Mouse (Mus musculus): ENCODE data around the gene Kcna10. TPM values are rescaled to one million over a fixed set of nuclear protein-coding genes. Genes with fewer than 3 reads are reported as not detected.

Gene Kcna10
- polyA plus RNA-seq, 1 experiment from 2014 or later, result not detected

DNA sequence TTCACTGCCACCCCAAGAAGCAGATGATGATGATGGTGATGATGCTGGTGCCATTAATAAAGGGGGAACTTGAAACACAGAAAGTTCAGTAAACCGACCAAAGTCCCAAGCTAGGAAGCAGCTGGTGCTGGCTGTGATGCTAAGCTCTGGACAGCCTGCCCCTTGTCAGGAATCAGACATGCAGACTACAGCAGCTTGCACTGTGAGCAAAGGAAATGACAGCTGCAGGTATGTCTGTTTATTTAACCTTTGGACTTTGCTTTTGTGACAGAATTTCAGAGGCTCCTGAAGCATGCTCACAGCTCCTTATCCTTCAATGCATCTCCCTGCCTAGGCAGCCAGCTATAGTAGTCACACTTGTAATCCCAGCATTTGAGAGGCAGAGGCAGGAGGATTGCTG is 47.7 kb downstream of the Kcna10 start, which contains the start of gene A630076J17Rik:
Gene A630076J17Rik (plus strand): TSS at position 88 of the 400 bp plus-strand sequence.
- Histone ChIP-seq H3K4me2 (replicated peaks) (no peak within 1 kb of the TSS), H3K27me3 (peaks cover 5% of the 10 kb centered on the region; the same call in 1 of the 2 replicates), H3K27ac (replicated peaks) (no peak within 1 kb of the TSS), H3K4me1 (no peaks in the 10 kb centered on the region), H3K9me3 (no peaks in the 10 kb centered on the region), H3K36me3 (no peaks in the 10 kb centered on the region), H3K4me3 (no peak within 1 kb of the TSS), H3K9ac (replicated peaks) (no peak within 1 kb of the TSS)
- WGBS, result 56% methylated on average over 1 of the region's 1 CpGs
- ATAC-seq (ENCODE audit: low FRiP score, low read depth), result no peak

DNA sequence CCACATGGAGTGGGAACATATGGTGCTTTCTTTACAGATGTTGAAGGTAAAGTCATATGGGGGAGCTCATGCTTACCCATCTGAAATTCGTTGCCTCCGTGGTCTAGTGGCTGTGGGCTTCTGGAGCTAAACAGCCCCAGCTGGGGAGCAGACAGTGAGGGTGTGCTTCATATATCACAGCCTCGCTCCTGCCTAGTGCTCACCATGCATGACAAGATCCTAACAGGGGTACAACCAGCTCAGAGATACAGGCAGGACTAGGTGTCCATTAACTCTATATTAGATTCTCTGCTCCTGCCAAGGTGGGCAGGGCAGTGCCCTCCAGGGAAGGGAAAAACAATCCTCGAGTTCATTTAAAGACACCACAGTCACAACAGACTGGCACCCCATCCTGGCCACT is 48.3 kb downstream of the Kcna10 start:
- Histone ChIP-seq H3K4me3 (no peak overlapping the region), H3K36me3 (no peaks in the 10 kb centered on the region), H3K4me2 (replicated peaks) (no peak overlapping the region), H3K27ac (replicated peaks) (no peak overlapping the region), H3K27me3 (peaks cover 5% of the 10 kb centered on the region; the same call in 1 of the 2 replicates), H3K4me1 (no peaks in the 10 kb centered on the region), H3K9ac (replicated peaks) (no peak overlapping the region), H3K9me3 (no peaks in the 10 kb centered on the region)
- ATAC-seq (ENCODE audit: low FRiP score, low read depth), result no peak
- 68% methylated on average over 4 of the region's 4 CpGs for WGBS

DNA sequence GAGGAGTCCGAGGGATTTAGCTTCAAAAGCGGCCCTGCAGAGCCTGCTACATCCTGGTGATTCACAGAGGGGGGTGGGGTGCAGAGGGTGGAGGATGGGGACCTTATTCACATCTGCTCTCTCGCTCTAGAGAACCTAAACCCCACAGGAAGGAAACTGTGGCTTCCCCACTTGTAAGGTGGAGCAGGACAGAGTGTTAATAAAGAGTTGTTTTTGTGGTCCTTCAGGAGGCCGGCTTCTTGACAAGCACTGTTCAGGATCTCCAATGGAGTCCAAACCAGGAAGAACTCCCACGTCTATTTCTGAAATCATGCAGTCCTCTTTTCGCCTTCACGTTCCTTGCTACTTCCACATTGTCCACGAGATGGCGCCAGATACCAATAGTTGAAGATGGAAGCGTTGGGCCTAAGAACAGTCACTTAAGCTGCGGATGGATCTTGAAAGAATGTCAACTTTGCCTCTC is 50.5 kb downstream of the Kcna10 start:
- H3K27ac ChIP-seq (replicated peaks), result no peak overlapping the region
- H3K36me3 ChIP-seq, result no peaks in the 10 kb centered on the region
- WGBS, result 4% methylated on average over 11 of the region's 11 CpGs
- H3K4me2 ChIP-seq (replicated peaks), result 0 out of 2 replicates have a peak overlapping the region, but pooled peaks have one; percentile 24
- no peak overlapping the region for H3K4me3 ChIP-seq
- peak; percentile 57; the same call in 1 of the 2 replicates for ATAC-seq (ENCODE audit: low FRiP score, low read depth)
- H3K9ac ChIP-seq (replicated peaks), result 0 out of 2 replicates have a peak overlapping the region, but pooled peaks have one; percentile 15
- H3K27me3 ChIP-seq, result peaks cover 5% of the 10 kb centered on the region; the same call in 1 of the 2 replicates
- no peaks in the 10 kb centered on the region for H3K9me3 ChIP-seq
- H3K4me1 ChIP-seq, result no peaks in the 10 kb centered on the region

DNA sequence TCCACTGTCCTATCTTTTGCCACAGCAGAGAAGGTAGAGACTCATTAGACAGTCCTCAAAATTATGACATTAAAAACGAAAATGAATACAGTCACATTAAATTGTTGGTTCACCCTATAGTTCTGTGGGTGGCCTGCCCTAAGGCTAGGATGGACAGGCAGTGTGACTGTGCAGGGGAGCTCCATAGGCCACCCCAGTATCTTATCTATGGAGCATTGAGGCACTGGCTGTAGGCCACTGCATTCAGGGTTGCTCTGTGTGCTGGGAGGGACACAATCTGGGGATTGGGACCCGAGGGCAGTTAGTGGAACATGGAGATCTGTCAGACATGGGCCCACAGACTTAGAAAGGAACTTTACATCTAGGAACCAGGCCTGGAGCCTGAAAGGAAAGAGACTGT is 51.1 kb downstream of the Kcna10 start:
- Histone ChIP-seq H3K4me2 (replicated peaks) (no peak overlapping the region), H3K4me3 (no peak overlapping the region), H3K27ac (replicated peaks) (no peak overlapping the region), H3K36me3 (no peaks in the 10 kb centered on the region), H3K9me3 (no peaks in the 10 kb centered on the region), H3K9ac (replicated peaks) (no peak overlapping the region), H3K4me1 (no peaks in the 10 kb centered on the region), H3K27me3 (peaks cover 5% of the 10 kb centered on the region; the same call in 1 of the 2 replicates)
- WGBS, result 24% methylated on average over 2 of the region's 2 CpGs
- no peak; the same call in 1 of the 2 replicates for ATAC-seq (ENCODE audit: low FRiP score, low read depth)

DNA sequence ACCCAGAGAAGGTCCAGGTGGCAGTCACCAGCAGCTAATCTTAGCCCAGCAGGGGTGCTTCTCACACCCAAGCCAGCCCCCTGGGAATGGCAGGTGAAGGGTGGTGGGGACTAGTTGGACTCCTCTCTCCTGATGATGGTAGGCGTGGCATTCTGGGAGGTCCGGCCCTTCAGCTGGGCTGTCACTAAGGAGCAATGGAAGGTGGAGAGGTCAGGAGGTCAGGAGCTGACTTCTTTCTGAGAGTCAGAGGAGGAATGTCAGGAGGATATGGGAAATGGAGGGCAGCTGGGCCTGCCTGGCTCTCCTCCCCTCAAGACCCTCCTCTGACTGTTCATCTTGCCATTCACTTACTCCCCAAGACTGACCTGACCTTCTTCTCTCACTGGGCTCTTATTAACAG is 55.2 kb downstream of the Kcna10 start:
- Histone ChIP-seq H3K27ac (replicated peaks) (no peak overlapping the region), H3K9ac (replicated peaks) (no peak overlapping the region), H3K4me1 (peaks cover 9% of the 10 kb centered on the region; the same call in 1 of the 2 replicates), H3K36me3 (no peaks in the 10 kb centered on the region), H3K27me3 (peaks cover 6% of the 10 kb centered on the region), H3K4me3 (no peak overlapping the region), H3K9me3 (no peaks in the 10 kb centered on the region), H3K4me2 (replicated peaks) (no peak overlapping the region)
- 52% methylated on average over 2 of the region's 2 CpGs for WGBS
- no peak for ATAC-seq (ENCODE audit: low FRiP score, low read depth)

DNA sequence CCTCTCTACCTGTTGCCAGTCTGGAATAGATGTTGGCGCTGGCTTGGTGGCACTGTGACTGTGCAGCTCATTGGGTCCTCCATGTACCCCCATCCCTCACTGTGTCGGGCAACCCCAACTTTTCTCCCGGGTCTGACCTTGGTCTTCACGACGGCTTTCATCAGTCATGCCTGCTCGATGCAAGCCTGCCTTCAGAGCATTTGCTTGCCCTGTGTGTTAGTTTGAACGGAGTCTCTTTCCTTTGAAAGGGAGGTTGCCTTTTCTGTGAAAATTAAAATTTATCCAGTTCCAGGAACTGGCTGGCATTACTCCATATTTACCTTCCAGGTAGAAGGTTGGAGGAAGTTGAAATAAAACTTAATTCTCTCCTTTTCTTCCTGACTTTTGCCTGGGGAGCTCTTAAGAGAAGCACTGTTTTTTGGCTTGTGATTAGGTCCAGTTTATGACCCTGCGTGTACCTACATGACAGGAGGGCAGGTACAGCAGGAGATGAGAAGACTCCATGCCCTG is 55.7 kb downstream of the Kcna10 start:
- peaks cover 5% of the 10 kb centered on the region; the same call in 1 of the 2 replicates for H3K27me3 ChIP-seq
- no peak for ATAC-seq (ENCODE audit: low FRiP score, low read depth)
- no peaks in the 10 kb centered on the region for H3K9me3 ChIP-seq
- H3K4me3 ChIP-seq, result no peak overlapping the region
- H3K9ac ChIP-seq (replicated peaks), result no peak overlapping the region
- H3K4me2 ChIP-seq (replicated peaks), result no peak overlapping the region
- no peak overlapping the region for H3K27ac ChIP-seq (replicated peaks)
- no peaks in the 10 kb centered on the region for H3K36me3 ChIP-seq
- H3K4me1 ChIP-seq, result peaks cover 9% of the 10 kb centered on the region; the same call in 1 of the 2 replicates
- WGBS, result 88% methylated on average over 8 of the region's 8 CpGs

DNA sequence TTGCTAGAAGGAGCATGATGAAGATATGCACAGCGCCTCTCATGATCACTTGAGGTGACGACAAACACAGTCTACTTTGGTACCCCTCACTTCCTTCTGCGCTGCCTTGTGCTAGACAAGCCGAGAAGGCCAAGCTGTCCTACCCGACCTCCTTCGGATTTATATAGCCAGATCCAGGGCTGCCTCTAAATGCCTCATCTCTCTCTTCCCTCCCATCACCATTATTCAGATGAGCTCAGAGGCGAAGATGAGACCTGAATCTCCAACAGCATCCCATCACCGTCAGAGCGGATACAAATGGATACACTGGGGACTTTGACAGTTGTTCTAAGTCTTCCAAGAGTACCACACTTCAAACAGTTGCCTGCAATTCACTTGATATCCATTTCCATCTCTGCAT is 56.8 kb downstream of the Kcna10 start, which contains the start of gene Prok1:
Gene Prok1 (minus strand): TSS at position 101 of the 400 bp plus-strand sequence.
- no peak for ATAC-seq (ENCODE audit: low FRiP score, low read depth)
- 85% methylated on average over 9 of the region's 9 CpGs for WGBS
- Histone ChIP-seq H3K27ac (replicated peaks) (no peak within 1 kb of the TSS), H3K4me1 (peaks cover 9% of the 10 kb centered on the region; the same call in 1 of the 2 replicates), H3K4me2 (replicated peaks) (no peak within 1 kb of the TSS), H3K9me3 (no peaks in the 10 kb centered on the region), H3K36me3 (no peaks in the 10 kb centered on the region), H3K9ac (replicated peaks) (no peak within 1 kb of the TSS), H3K27me3 (peaks cover 5% of the 10 kb centered on the region; the same call in 1 of the 2 replicates), H3K4me3 (no peak within 1 kb of the TSS)

DNA sequence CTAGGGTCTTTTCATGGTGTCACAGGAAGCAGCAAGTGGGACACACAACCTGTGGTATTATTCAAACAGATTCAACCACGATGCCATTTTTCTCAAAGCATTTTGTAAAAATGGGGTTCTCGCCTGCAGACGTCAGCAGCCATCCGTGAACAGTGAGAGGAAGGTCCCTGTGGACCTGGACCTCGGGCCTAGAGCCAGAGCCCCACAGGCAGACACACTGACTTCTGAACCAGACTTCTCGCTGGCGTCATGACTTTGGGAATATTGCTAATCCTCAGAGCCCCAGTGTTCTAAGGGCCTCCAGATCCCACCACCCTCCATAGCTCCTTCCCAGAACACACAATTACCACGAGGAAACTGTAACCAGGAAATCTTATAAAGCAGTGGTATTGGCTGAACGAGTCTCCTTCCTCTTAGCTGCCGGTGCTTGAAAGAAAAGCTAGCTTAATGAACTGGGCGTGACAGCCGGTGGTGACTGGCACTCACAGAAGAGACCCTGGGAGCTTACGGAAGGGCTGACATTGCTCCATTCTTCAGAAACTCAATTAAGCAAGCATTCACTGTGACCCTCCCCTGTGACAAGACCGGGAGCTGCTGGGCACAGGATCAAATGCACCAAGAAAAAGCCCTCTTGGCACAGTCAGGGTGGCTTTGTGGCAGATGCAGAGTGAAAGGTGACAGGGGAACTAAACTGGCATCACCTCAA is 58.7 kb downstream of the Kcna10 start:
- ATAC-seq (ENCODE audit: low FRiP score, low read depth), result no peak
- no peaks in the 10 kb centered on the region for H3K9me3 ChIP-seq
- H3K9ac ChIP-seq (replicated peaks), result no peak overlapping the region
- no peak overlapping the region for H3K4me3 ChIP-seq
- H3K36me3 ChIP-seq, result no peaks in the 10 kb centered on the region
- H3K27me3 ChIP-seq, result peaks cover 5% of the 10 kb centered on the region; the same call in 1 of the 2 replicates
- H3K27ac ChIP-seq (replicated peaks), result no peak overlapping the region
- no peak overlapping the region for H3K4me2 ChIP-seq (replicated peaks)
- peaks cover 9% of the 10 kb centered on the region; the same call in 1 of the 2 replicates for H3K4me1 ChIP-seq
- 35% methylated on average over 14 of the region's 14 CpGs for WGBS

Other genes starting within 250 kb of the Kcna10 start
- 8.9 and 10.1 TPM in 2 replicates for gene Kcna3, start 146.9 kb upstream of the Kcna10 start, polyA plus RNA-seq (2016; fragmentation: Nextera tagmentation; extraction: Ambion mirVana)
- 0.46 and 0.67 TPM in 2 replicates for gene Kcna2, start 81.9 kb upstream of the Kcna10 start, polyA plus RNA-seq (2016; fragmentation: Nextera tagmentation; extraction: Ambion mirVana)
- gene Cym, start 38.7 kb downstream of the Kcna10 start, polyA plus RNA-seq (2016; fragmentation: Nextera tagmentation; extraction: Ambion mirVana), result not detected in 2 replicates
- gene A630076J17Rik, start 47.6 kb downstream of the Kcna10 start, polyA plus RNA-seq (2016; fragmentation: Nextera tagmentation; extraction: Ambion mirVana), result not detected in 2 replicates
- not detected in 2 replicates for gene Prok1, start 56.7 kb downstream of the Kcna10 start, polyA plus RNA-seq (2016; fragmentation: Nextera tagmentation; extraction: Ambion mirVana)
- gene Lamtor5, start 95.8 kb downstream of the Kcna10 start, polyA plus RNA-seq (2016; fragmentation: Nextera tagmentation; extraction: Ambion mirVana), result 160 and 167 TPM in 2 replicates
- 3.7 TPM in 2 replicates for gene Slc16a4, start 108.2 kb downstream of the Kcna10 start, polyA plus RNA-seq (2016; fragmentation: Nextera tagmentation; extraction: Ambion mirVana)
- gene Rbm15, start 150.6 kb downstream of the Kcna10 start, polyA plus RNA-seq (2016; fragmentation: Nextera tagmentation; extraction: Ambion mirVana), result 15.7 and 17.5 TPM in 2 replicates